Mouse (Mus musculus): ENCODE measurements at regions not wholly inside any gene's neighbourhood (a gene's known extent, or its start where the extent isn't known, plus 50 kb on each side); places are given as distances from the start of the nearest gene placed in this dataset.

DNA sequence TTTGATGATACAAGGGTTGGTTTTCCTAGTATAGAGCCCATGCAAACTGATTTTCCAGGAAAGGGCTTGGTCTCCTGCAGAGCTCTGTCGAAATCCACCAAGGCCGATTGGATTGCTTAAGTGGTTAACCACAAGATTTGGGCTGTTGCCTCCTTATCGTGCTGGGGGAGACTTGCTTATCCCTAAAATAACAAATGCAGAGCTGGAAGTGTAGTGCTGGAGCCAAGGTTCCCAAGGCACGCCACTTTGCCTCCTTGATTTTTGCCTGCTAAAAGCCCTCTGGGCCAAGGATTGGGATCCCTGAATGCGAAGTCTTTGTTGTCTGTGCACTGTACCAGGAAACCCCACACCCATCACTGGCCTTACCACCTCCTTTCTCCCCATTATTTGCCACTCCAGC is 52.8 kb upstream of the Tmem178 start:
- no peaks in the 10 kb centered on the region for H3K27me3 ChIP-seq (replicated peaks; ENCODE audit: control insufficient read depth, insufficient read depth, low read length)

DNA sequence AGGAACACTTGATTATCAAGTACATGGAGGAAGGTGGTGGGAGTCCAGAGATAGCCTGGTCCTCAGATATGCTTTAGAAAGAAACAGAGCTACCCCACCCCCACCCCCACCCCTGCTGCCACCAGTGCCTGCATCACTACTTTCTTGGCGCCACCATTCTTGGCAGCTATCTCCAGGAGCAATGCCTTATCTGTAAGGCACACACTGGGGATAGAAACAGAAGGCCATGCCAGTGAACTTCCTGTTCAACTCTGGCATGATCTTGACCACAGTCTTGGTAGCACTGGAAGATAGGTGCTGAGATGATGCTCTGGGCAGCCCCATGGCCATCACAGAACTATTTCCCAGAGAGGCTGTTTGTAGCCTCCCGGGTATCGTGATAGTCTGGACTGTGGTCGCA is 55.3 kb upstream of the Tmem178 start:
- H3K36me3 ChIP-seq (ENCODE audit: control insufficient read depth, insufficient read depth, low read length): no peaks in the 10 kb centered on the region
- no peak overlapping the region for H3K9ac ChIP-seq (ENCODE audit: low read length)
- no peak for ATAC-seq (replicated peaks; ENCODE audit: low FRiP score, low TSS enrichment, low read depth)
- DNase-seq (ENCODE audit: low spot score): no peak
- H3K4me2 ChIP-seq (ENCODE audit: low read length): no peak overlapping the region
- H3K4me3 ChIP-seq (ENCODE audit: low read depth, low read length): no peak overlapping the region
- no peak overlapping the region for H3K27ac ChIP-seq (ENCODE audit: low read depth)
- H3K9me3 ChIP-seq (ENCODE audit: control insufficient read depth, low read length): no peaks in the 10 kb centered on the region
- WGBS: 90% methylated on average over 4 of the region's 4 CpGs
- peaks cover 18% of the 10 kb centered on the region for H3K4me1 ChIP-seq (replicated peaks; ENCODE audit: control insufficient read depth, insufficient read depth, low read length)
- no peaks in the 10 kb centered on the region for H3K27me3 ChIP-seq (replicated peaks; ENCODE audit: control insufficient read depth, insufficient read depth, low read length)

More for the DNA sequence above, 52.8 kb upstream of the Tmem178 start:
- Histone ChIP-seq H3K4me2 (ENCODE audit: low read length) (no peak overlapping the region), H3K9ac (ENCODE audit: low read length) (no peak overlapping the region), H3K27ac (ENCODE audit: low read depth) (no peak overlapping the region), H3K4me3 (ENCODE audit: low read depth, low read length) (no peak overlapping the region), H3K36me3 (ENCODE audit: control insufficient read depth, insufficient read depth, low read length) (no peaks in the 10 kb centered on the region), H3K4me1 (replicated peaks; ENCODE audit: control insufficient read depth, insufficient read depth, low read length) (peaks cover 10% of the 10 kb centered on the region), H3K9me3 (ENCODE audit: control insufficient read depth, low read length) (no peaks in the 10 kb centered on the region)
- 69% methylated on average over 5 of the region's 5 CpGs for WGBS
- DNase-seq (ENCODE audit: low spot score): no peak
- ATAC-seq (replicated peaks; ENCODE audit: low FRiP score, low TSS enrichment, low read depth): no peak

GRCm38 (mm10) chr17:80887749-80888119 is 56.7 kb upstream of the Tmem178 start:
- Histone ChIP-seq H3K4me1 (replicated peaks; ENCODE audit: control insufficient read depth, insufficient read depth, low read length) (peaks cover 18% of the 10 kb centered on the region), H3K36me3 (ENCODE audit: control insufficient read depth, insufficient read depth, low read length) (no peaks in the 10 kb centered on the region), H3K4me3 (ENCODE audit: low read depth, low read length) (no peak overlapping the region), H3K9ac (ENCODE audit: low read length) (no peak overlapping the region), H3K27me3 (replicated peaks; ENCODE audit: control insufficient read depth, insufficient read depth, low read length) (no peaks in the 10 kb centered on the region), H3K4me2 (ENCODE audit: low read length) (peak overlapping the region; percentile 9), H3K9me3 (ENCODE audit: control insufficient read depth, low read length) (no peaks in the 10 kb centered on the region), H3K27ac (ENCODE audit: low read depth) (peak overlapping the region; percentile 38; the same call in 1 of the 2 replicates)
- no peak for ATAC-seq (replicated peaks; ENCODE audit: low FRiP score, low TSS enrichment, low read depth)
- no peak for DNase-seq (ENCODE audit: low spot score)
- WGBS: 27% methylated on average over 8 of the region's 8 CpGs

- no peak overlapping the region for H3K4me3 ChIP-seq (ENCODE audit: low read depth, low read length)
- H3K9ac ChIP-seq (ENCODE audit: low read length): no peak overlapping the region
- H3K27ac ChIP-seq (ENCODE audit: low read depth): peak overlapping the region; percentile 38; the same call in 1 of the 2 replicates
- H3K36me3 ChIP-seq (ENCODE audit: control insufficient read depth, insufficient read depth, low read length): no peaks in the 10 kb centered on the region
- no peaks in the 10 kb centered on the region for H3K27me3 ChIP-seq (replicated peaks; ENCODE audit: control insufficient read depth, insufficient read depth, low read length)
- peak overlapping the region; percentile 9 for H3K4me2 ChIP-seq (ENCODE audit: low read length)
- no peaks in the 10 kb centered on the region for H3K9me3 ChIP-seq (ENCODE audit: control insufficient read depth, low read length)
- ATAC-seq (replicated peaks; ENCODE audit: low FRiP score, low TSS enrichment, low read depth): no peak
- H3K4me1 ChIP-seq (replicated peaks; ENCODE audit: control insufficient read depth, insufficient read depth, low read length): peaks cover 18% of the 10 kb centered on the region
- no peak for DNase-seq (ENCODE audit: low spot score)
- 23% methylated on average over 18 of the region's 18 CpGs for WGBS
Measured at GRCm38 (mm10) chr17:80887021-80887748, 57.2 kb upstream of the Tmem178 start.

DNA sequence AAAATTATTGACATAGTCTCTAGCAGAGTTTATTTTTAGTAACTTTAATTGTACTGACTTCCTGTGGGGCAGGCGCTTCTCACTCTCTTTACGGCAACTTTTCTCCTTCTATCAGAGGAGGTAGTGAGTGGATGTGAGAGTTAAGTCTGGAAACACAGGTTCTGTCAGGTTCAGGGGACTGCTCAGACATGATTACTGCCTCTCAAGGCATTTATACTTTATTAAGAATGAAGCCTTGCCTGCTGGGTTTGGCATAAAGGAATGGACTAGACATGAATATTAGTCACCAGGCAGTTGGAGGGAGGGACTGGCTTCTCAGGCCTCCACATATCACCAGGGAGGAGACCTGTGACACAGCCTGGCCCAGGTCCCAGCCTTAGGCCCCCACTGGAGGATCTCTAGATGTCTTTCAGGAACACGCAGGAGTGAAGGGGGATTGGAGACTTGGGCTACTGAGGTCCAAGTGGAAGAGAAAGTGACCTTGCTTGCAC is 58.2 kb upstream of the Tmem178 start:
- no peak overlapping the region for H3K9ac ChIP-seq (ENCODE audit: low read length)
- H3K27ac ChIP-seq (ENCODE audit: low read depth): 0 out of 2 replicates have a peak overlapping the region, but pooled peaks have one; percentile 22
- no peaks in the 10 kb centered on the region for H3K36me3 ChIP-seq (ENCODE audit: control insufficient read depth, insufficient read depth, low read length)
- H3K27me3 ChIP-seq (replicated peaks; ENCODE audit: control insufficient read depth, insufficient read depth, low read length): no peaks in the 10 kb centered on the region
- DNase-seq (ENCODE audit: low spot score) (no peak), ATAC-seq (replicated peaks; ENCODE audit: low FRiP score, low TSS enrichment, low read depth) (no peak)
- H3K9me3 ChIP-seq (ENCODE audit: control insufficient read depth, low read length): no peaks in the 10 kb centered on the region
- 56% methylated on average over 3 of the region's 3 CpGs for WGBS
- no peak overlapping the region for H3K4me3 ChIP-seq (ENCODE audit: low read depth, low read length)
- H3K4me2 ChIP-seq (ENCODE audit: low read length): no peak overlapping the region
- peaks cover 18% of the 10 kb centered on the region for H3K4me1 ChIP-seq (replicated peaks; ENCODE audit: control insufficient read depth, insufficient read depth, low read length)

- ATAC-seq (replicated peaks; ENCODE audit: low FRiP score, low TSS enrichment, low read depth) (no peak), DNase-seq (ENCODE audit: low spot score) (no peak)
- Histone ChIP-seq H3K4me3 (ENCODE audit: low read depth, low read length) (no peak overlapping the region), H3K4me2 (ENCODE audit: low read length) (no peak overlapping the region), H3K4me1 (replicated peaks; ENCODE audit: control insufficient read depth, insufficient read depth, low read length) (peaks cover 18% of the 10 kb centered on the region), H3K27me3 (replicated peaks; ENCODE audit: control insufficient read depth, insufficient read depth, low read length) (no peaks in the 10 kb centered on the region), H3K36me3 (ENCODE audit: control insufficient read depth, insufficient read depth, low read length) (no peaks in the 10 kb centered on the region), H3K9me3 (ENCODE audit: control insufficient read depth, low read length) (no peaks in the 10 kb centered on the region), H3K27ac (ENCODE audit: low read depth) (no peak overlapping the region), H3K9ac (ENCODE audit: low read length) (no peak overlapping the region)
- 81% methylated on average over 9 of the region's 9 CpGs for WGBS
Measured at GRCm38 (mm10) chr17:80885706-80886105, 58.7 kb upstream of the Tmem178 start.

- WGBS: 71% methylated on average over 2 of the region's 2 CpGs
- ATAC-seq (replicated peaks; ENCODE audit: low FRiP score, low TSS enrichment, low read depth): no peak
Measured at GRCm38 (mm10) chr17:80884886-80885285, 59.5 kb upstream of the Tmem178 start.

GRCm38 (mm10) chr17:80882476-80882875 is 62.0 kb upstream of the Tmem178 start:
- no peak overlapping the region for H3K4me3 ChIP-seq (ENCODE audit: low read depth, low read length)
- no peak for ATAC-seq (replicated peaks; ENCODE audit: low FRiP score, low TSS enrichment, low read depth)
- H3K9ac ChIP-seq (ENCODE audit: low read length): no peak overlapping the region
- peaks cover 15% of the 10 kb centered on the region for H3K4me1 ChIP-seq (replicated peaks; ENCODE audit: control insufficient read depth, insufficient read depth, low read length)
- no peaks in the 10 kb centered on the region for H3K27me3 ChIP-seq (replicated peaks; ENCODE audit: control insufficient read depth, insufficient read depth, low read length)
- WGBS: 87% methylated on average over 3 of the region's 3 CpGs
- H3K27ac ChIP-seq (ENCODE audit: low read depth): no peak overlapping the region
- H3K4me2 ChIP-seq (ENCODE audit: low read length): no peak overlapping the region
- DNase-seq (ENCODE audit: low spot score): no peak
- no peaks in the 10 kb centered on the region for H3K9me3 ChIP-seq (ENCODE audit: control insufficient read depth, low read length)
- H3K36me3 ChIP-seq (ENCODE audit: control insufficient read depth, insufficient read depth, low read length): no peaks in the 10 kb centered on the region

More at GRCm38 (mm10) chr17:80884886-80885285, 59.5 kb upstream of the Tmem178 start:
- Histone ChIP-seq H3K9me3 (ENCODE audit: control insufficient read depth, low read length) (no peaks in the 10 kb centered on the region), H3K27ac (ENCODE audit: low read depth) (no peak overlapping the region), H3K9ac (ENCODE audit: low read length) (no peak overlapping the region), H3K27me3 (replicated peaks; ENCODE audit: control insufficient read depth, insufficient read depth, low read length) (no peaks in the 10 kb centered on the region), H3K36me3 (ENCODE audit: control insufficient read depth, insufficient read depth, low read length) (no peaks in the 10 kb centered on the region), H3K4me2 (ENCODE audit: low read length) (no peak overlapping the region), H3K4me3 (ENCODE audit: low read depth, low read length) (no peak overlapping the region), H3K4me1 (replicated peaks; ENCODE audit: control insufficient read depth, insufficient read depth, low read length) (peaks cover 18% of the 10 kb centered on the region)
- DNase-seq (ENCODE audit: low spot score): no peak

DNA sequence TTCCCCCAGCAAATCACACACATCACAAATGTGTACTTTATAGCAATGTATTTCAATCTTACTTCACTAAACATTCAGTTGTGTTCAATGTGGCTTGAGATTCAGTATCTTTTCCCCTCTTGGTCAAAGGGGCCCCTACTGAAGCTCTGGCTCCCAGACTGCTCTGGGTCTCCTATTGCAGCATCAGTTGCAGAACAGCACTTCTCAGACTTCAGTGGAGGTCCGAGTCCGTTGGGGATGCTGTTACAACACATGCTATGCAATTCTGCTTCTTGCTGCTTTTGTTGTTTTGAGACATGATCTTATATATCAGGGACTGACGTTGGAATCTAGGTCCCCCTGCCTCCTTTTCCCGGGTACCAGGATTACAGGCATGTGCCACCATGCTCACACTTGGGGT is 64.1 kb upstream of the Tmem178 start:
- Histone ChIP-seq H3K36me3 (ENCODE audit: control insufficient read depth, insufficient read depth, low read length) (no peaks in the 10 kb centered on the region), H3K27ac (ENCODE audit: low read depth) (no peak overlapping the region), H3K9ac (ENCODE audit: low read length) (no peak overlapping the region), H3K4me1 (replicated peaks; ENCODE audit: control insufficient read depth, insufficient read depth, low read length) (no peaks in the 10 kb centered on the region), H3K27me3 (replicated peaks; ENCODE audit: control insufficient read depth, insufficient read depth, low read length) (no peaks in the 10 kb centered on the region), H3K4me2 (ENCODE audit: low read length) (no peak overlapping the region), H3K9me3 (ENCODE audit: control insufficient read depth, low read length) (no peaks in the 10 kb centered on the region), H3K4me3 (ENCODE audit: low read depth, low read length) (no peak overlapping the region)
- WGBS: 78% methylated on average over 4 of the region's 4 CpGs
- DNase-seq (ENCODE audit: low spot score): no peak
- ATAC-seq (replicated peaks; ENCODE audit: low FRiP score, low TSS enrichment, low read depth): no peak
